Mouse (Mus musculus): Measurements from ENCODE around the gene Klf16.

Klf16 gene

DNA sequence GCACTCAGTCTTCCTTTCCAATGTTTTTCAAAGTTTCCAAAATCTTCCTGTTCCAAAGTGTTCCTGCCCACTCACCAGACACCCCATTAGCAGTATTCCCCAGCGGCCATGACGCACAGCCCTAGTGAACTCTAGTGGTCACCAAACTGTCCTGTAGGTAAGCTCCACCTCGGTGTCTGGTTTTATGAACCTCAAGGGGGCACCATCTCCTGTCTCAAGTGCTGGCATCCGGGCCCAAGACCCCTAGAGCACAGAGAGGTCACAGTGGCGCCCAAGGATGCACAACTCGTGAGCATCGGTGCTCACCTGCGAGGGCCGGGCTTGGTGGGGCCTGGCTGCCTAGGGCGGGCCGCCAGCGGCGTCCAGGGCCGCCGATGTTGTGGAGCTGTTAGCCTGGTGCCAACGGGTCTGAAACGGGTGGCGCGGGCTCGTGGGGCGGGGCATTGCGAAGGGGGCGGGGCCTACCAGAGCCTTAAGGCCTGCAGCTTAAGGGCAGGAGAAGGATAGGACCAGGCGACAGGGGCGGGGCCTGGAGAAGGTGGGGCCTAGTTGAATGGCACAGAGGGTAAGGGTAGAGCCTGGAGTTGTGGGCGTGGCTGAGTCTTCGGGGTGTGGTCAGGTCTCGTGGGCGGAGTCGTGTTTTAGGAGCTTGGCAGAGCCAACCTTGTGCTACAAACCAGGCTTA lies 38.3 kb downstream of the Klf16 start, which contains the start of gene Atp8b3:
Gene Atp8b3, minus strand, starts transcription at position 415 of the 685 bp plus-strand sequence.
- peak; percentile 85 to 87 for DNase-seq

DNA sequence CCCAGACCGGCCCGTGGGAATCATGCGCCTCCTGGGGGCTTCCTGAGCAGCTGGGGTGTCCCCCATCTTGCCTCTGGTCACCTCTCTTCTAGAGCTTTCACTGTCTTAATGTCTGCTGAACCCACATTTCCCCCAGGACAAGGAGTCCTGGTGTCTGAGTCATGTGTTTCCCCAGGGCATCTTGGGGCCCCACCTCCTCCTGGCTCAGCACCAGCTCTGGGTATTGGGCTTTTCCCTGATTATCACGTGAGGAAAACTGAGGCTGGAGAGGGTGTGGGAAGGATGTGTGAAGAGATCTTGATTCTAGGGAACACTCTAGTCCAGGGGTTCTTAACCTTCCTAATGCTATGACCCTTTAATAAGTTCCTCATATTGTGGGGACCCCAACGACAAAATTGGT lies 38.9 kb downstream of the Klf16 start:
- DNase-seq, result no peak

DNA sequence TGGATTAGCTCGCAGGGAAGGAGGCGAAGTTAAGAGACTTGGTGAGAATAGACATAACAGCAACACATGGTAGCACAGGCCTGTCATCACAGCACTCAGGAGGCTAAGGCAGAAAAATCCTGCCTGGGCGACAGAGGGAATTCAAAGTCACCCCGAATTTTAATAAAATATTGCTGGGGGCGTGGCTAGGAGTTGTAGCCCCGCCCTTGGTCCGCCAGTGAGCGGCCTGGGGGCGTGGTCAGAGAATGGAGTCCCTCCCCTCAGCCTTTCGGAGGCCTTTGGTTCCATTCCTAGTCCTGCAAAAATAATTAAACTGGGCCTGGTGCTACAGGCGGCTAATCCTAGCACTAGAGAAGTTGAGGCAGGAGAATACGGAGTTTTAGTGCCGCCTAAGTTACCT lies 41.4 kb downstream of the Klf16 start:
- DNase-seq, result no peak

DNA sequence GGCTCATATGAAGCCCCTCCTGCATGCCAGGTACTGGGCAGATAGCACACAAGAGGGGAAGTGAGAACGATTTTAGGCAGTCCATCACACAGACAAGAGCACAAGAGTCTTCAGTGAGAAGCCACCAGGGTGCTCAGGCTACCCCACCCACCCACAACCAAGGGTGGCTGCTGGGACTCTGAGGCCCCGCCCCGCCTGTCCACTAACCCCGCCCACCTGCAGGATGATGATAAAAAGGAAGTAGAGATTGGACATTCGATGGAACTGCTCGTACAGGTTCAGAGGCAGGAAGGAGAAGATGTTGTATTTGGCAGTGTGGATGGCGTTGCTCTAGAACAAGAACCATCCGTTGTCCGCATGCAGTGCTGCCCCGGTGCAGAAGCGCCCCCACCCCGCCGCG lies 42.0 kb downstream of the Klf16 start:
- no peak for DNase-seq

DNA sequence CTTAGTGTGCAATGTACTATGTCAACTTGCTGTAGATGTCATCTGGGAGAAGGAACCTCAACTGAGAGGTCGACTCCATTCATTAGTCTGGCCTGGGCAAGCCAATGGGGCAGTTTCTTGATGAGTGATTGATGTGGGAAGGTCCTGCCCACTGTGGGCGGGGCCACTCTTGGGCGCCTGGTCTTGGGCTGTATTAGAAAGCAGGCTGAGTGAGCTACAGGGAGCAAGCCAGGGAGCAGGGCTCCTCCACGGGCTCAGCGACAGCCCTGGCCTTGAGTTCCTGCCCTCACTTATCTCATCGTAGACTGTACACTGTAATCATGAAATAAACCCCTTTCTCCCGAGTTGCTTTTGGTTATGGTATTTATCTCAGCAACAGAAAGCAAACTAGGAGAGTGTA lies 43.4 kb downstream of the Klf16 start:
- no peak for DNase-seq

DNA sequence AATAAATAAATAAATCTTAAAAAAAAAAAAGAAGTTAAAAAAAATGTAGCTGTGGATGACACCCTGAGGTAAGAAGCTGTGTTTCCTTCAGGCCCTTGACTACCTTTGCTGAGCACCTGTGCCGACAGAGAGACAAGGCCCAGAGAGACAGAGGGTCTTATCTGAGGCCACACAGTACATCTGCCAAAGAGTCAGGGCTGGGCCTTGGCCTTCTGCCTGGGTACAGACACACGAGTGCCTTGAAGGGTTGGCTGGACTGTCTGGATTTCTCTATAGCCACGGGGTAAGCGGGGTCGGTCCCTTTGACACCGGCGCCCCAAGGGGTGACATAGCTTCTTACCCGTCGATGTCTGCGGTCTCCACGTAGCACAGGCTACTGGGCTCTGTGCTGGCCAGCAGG lies 44.3 kb downstream of the Klf16 start:
- DNase-seq, result no peak

DNA sequence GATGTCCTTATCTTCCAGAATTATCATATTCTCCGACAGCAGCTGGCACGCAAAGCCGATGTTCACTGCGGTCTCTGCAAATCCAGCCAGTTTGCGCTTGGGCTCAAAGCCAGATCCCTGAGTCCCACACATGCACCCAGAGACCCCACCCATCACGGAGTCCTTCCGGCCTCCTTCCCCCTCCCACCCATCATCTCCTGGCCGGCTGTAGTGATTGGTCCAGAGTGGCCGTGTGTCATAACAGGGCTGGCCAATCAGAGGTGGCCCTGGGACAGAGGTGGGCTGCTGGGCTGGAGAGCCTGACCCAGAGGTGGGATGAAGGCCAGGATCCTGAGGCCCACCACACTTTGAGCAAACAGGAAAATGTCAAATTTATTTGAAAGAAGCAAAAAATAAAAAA lies 50.9 kb downstream of the Klf16 start:
- no peak for DNase-seq

DNA sequence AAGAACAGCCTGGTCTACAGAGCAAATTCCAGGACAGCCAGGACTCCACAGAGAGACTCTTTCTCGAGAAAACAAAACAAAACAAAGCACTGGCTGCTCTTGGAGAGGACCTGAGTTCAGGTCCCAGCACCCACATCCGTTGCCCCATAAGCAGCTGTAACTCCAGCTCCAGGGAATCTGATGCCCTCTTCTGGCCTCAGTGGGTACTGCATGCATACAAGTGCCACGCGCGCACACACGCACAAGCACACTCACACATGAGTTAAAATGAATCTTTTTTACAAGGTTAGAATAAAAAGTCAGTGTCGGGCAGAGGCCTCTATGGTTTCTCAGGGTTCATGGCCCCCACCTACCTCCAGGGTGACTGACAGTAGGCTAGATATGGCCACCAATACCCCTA lies 53.8 kb downstream of the Klf16 start:
- DNase-seq, result no peak

DNA sequence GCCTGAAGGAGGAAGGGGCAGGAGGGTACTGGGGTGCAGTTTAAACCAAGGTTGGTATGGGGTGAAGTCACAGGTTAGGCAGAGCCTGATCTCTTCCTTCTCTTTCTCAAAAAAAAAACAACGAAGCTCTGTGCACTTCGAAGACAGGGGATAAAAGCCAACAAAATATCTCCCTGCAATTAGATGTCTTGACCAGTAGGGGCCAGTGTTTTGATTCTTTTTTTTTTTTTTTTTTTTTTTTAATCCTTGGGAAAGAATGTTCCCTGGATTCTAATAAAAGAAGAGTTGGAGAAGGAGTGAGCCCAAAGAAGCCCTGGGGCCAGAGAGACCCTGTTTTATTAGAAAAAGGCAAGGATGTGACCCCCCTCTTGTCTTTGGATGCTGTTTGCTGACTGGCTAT lies 57.8 kb downstream of the Klf16 start:
- no peak for DNase-seq

All from kidney, adult 8-10 months (tissue).